Mouse (Mus musculus): ENCODE measurements around the gene 2310039H08Rik.

The 2310039H08Rik gene

GRCm38 (mm10) chr17:46772404-46773277 lies at the start of gene 2310039H08Rik:
TSS of gene 2310039H08Rik (plus strand) at chr17:46772635.
- in situ Hi-C loops (cut with MseI, MboI): no loop called here

DNA sequence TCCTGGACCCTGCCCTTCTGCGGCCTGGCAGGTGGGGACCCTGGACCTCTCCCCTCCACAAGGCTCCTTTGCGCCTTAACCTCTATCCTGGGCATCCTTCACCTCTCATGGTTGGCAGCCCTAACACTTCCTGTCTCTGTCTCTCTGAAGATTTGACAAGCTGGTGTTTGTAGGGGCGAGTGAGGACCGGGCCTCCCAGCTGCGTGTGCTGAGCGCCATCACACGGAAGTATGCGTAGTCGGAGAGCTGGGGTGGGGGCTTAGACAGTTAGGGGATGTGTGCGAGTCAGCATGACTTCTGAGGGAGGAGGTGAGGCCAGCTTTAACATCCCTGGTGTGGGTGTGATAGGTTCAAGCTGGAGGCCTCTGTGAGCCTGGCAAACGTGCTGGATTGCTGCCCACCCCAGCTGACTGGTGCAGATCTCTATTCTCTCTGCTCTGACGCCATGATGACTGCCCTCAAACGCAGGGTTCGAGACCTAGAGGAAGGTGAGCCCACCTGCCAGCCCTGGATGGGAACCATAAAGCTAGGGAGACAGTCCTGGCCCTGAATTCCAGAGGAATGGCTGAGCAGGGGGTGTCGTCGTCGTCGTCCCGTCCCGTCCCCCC lies 47.9 kb upstream of the 2310039H08Rik start:
- in situ Hi-C loops (cut with MseI, MboI): no loop called here

- in situ Hi-C loops (cut with MseI, MboI): no loop called here
Measured at GRCm38 (mm10) chr17:46725273-46725672, 47.2 kb upstream of the 2310039H08Rik start.

- in situ Hi-C loops (cut with MseI, MboI): no loop called here
Measured at GRCm38 (mm10) chr17:46725731-46726645, 46.4 kb upstream of the 2310039H08Rik start.

- in situ Hi-C loops (cut with MseI, MboI): no loop called here
Measured at GRCm38 (mm10) chr17:46727271-46727670, 45.2 kb upstream of the 2310039H08Rik start.

DNA sequence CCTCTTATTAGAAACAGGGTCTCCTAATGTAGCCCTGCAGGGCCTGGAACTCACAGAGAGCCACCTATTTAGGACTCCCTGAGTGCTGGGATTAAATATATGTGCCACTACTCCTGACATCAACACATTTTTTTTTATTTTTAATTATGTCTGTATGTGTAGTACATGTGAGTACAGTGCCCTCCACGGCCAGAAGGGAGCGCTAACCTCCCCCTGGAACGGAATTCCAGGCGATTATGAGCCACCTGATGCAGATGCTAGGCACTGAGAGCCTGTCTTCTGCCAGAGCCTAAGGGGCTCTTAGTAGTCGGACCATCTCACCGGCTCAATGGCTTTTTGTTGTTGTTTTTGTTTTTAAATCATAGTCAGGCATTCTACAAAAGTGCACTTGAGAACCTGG lies 44.4 kb upstream of the 2310039H08Rik start:
- in situ Hi-C loops (cut with MseI, MboI): no loop called here

DNA sequence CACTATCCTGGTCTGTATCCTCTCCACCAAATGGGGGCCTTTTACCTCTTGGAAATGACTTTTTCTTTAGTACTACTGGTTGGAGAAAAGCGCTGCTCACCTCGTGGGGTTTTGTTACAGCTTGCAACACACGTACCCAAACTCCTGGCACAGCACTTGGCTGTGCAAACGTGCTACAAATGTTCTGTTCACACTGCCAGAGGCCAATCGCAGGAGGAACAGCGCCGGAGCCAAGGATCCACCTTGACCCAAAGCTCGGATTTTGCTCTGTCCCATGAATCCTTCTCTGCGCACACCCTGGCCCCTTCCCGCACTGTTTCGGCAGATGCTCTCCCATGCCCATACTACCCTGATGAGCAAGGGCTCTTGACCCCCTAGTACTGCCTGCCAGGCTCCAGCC lies 43.9 kb upstream of the 2310039H08Rik start:
- in situ Hi-C loops (cut with MseI, MboI): no loop called here

GRCm38 (mm10) chr17:46728904-46729318 lies 43.5 kb upstream of the 2310039H08Rik start, which contains the start of gene Gnmt:
TSS of gene Gnmt (minus strand) at chr17:46729168.
- in situ Hi-C loops (cut with MseI, MboI): no loop called here

DNA sequence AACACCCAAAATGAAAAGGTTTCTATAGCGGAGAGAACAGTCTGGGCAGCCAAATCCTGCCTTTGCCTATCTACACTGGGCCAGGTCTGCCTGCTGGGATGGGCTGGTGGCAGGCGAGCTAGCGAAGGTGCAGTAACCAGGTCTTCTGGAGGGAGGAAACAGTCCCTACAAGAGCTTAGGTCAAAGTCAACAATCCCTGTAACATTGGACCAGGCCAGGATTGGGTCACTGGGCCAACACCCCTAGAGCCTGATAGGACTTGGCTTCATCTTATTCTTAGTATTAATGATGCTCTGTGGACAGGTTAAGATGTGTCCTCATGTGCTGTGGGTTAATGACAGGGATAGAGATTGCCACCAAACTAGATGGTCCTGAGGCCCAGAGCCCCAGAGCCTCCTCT lies 38.4 kb upstream of the 2310039H08Rik start:
- in situ Hi-C loops (cut with MseI, MboI): no loop called here

DNA sequence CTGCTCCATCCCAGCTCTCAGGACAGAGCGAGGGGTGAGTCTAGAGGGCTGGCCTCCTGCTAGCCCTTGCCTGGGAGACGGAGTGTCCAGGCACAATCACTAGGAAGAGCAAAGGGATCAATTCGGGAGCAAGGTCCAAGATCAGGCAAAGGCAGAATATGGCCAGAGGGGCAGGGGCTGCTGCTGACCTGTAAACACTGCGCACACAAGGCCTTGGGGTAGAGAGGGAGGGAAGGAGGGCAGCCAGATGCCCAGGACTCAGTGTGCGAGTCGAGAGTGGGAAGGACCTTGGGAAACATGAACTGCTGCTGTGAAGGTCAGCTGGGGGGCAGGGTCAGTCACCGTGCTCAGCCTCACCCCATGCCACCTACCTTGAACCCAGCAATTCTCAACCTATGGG lies 37.1 kb upstream of the 2310039H08Rik start:
- in situ Hi-C loops (cut with MseI, MboI): no loop called here

GRCm38 (mm10) chr17:46736160-46736559 lies 36.3 kb upstream of the 2310039H08Rik start:
- in situ Hi-C loops (cut with MseI, MboI): no loop called here

DNA sequence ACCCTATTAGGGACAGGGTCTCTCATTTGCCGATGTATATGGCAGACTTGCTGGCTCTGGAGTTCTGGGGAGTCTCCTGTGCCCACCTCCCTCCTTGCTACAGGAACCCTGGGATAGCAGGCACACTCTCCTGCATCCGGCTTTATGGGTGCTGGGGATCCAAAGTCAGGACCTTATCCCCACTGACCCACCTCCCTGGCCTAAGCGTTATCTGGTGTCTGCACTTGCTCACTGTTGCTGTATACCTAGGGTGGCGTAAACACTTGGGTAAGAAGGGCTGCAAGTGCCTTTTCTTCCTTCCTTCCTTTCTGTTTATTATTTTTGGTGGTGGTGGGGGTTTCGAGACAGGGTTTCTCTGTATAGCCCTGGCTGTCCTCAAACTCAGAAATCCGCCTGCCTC lies 31.1 kb upstream of the 2310039H08Rik start:
- in situ Hi-C loops (cut with MseI, MboI): no loop called here

GRCm38 (mm10) chr17:46742986-46743385 lies 29.4 kb upstream of the 2310039H08Rik start:
- in situ Hi-C loops (cut with MseI, MboI): no loop called here

- in situ Hi-C loops (cut with MseI, MboI): no loop called here
Measured at GRCm38 (mm10) chr17:46745506-46745905, 26.9 kb upstream of the 2310039H08Rik start.

DNA sequence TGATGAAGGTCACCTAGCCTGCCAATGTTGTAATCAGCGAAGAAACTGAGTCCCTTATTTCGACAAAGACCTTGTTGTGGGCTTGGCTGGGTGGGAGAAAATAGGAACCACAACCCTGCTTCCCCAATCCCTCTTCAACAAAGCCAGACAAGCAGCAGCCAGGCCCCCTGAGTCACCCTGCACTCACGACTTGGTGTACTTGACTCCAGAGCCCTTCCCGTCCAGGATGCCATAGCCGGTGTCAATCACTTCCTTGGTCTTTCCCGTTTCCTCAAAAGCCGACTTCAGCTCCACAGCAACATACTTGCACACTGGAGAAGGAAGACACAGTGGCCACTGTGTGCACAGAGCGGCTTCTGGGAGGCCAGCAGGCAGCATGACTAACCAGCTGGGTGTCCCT lies 25.2 kb upstream of the 2310039H08Rik start:
- in situ Hi-C loops (cut with MseI, MboI): no loop called here

DNA sequence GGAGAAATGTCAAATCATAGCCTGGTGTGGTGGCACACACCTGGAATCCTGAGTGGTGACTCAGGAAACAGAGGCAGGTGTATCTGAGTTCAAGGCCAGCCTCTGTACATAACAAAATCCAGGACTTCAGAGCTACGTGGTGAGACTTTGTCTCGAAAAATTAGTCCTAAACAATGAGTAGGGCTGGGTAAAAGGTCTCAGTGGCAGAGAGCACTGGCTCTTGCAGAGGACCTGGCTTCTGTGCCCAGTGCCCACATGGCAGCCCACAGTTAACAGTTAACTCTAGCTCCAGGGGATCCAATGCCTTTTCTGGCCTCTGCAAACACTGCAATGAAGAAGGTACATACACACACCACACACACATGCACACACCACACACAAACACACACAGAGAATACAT lies 24.6 kb upstream of the 2310039H08Rik start:
- in situ Hi-C loops (cut with MseI, MboI): no loop called here

DNA sequence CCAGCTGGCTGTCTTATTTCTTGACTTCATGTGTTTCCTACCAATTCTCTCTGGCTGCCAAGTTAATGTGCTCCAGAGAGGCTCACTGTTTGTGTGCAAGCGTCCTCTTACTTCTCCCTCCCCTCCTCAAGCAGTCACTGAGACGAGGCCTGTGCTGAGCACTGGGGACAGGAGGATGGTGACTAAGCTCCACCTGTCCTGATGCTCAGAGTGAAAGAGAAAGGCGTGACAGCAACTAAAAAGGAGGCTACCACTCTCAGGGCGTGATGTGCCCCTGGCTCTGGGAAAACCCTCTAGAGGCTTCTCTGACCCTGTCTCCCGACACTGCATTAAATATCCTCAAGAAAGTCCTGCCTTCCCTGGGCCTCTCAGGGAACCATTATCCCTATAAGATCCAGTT lies 23.2 kb upstream of the 2310039H08Rik start:
- in situ Hi-C loops (cut with MseI, MboI): no loop called here

DNA sequence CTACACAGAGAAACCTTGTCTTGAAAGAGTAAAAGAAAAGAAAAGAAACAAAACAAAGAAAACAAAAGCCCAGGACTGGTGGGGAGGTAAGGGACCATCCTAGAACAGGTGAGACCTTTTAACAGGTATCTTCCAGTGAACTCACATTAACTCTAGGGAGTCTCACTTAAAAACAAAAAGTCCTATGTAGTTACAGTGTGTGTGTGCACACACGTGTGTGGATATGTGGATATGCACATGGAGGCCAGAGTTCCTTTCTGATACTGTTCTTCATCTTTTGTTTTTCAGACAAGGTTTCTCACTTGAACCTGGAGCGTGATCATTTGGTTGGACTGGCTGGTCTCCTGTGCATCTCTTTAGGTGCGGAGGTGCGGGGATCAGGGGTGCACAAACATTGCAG lies 21.9 kb upstream of the 2310039H08Rik start:
- in situ Hi-C loops (cut with MseI, MboI): no loop called here

DNA sequence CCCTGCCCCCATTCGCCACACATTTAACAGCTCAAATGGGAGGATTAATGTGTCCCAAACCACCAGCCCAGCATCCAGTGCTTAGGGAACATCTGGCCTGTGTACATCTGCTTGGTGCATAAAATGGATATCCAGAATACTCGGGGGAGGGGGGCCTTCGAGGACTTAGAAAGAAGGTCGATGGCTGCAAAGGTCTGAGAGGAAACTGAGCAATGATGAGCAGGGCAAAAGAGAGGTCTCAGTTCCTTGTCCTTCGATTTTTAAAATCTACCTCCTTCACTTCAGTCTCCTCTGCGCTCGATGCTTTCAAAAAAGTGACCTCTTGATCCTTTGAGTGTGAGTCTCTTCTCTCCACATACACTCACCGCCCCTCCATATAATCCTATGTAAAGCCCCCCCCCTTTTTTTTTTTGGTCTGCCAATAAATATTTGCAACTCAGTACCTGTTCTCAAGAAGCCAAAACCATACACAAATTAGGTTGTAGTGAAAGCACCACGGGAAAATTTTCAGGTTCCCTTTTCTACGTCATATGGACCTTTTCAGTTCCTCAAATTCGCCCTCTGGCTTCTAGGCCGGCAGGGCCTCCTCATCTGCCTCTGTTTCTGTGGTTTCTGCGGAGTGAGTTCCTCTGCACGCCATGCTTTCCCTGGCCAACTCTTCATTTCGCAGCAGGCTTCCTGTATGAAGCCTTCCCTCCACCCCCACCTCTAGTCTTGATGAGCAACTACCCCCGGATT lies 21.2 kb upstream of the 2310039H08Rik start:
- in situ Hi-C loops (cut with MseI, MboI): no loop called here

GRCm38 (mm10) chr17:46751794-46752556 lies 20.5 kb upstream of the 2310039H08Rik start, which contains the start of gene Cnpy3:
TSS of gene Cnpy3 (minus strand) at chr17:46752214.
- in situ Hi-C loops (cut with MseI, MboI): no loop called here
